Mouse (Mus musculus) lung, postnatal 10 days (tissue): ENCODE measurements around the gene Vsig10.

ENCODE experiments used
- DNase-seq: peaks from one replicate; pipeline ENCODE4 v3.0.0; 2021

The Vsig10 gene

DNA sequence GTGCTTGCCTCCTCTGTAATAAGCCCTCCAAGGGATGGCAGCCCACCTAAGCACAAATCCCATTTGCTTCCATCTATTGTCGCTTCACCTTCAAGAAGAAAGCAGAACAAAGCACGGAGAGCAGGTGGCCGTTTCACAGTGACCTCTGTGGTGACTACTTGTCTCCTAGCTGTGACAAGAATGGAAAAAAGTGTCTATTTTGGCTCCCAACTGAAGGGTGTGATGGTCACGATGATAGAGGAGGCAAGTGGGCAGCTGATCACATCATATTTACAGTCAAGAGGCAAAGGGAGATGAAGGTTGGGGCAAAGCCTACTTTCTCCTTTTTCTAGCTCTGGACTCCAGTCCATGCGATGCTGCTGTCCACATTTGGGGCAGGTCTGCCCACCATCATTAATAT lies 77.0 kb downstream of the Vsig10 start:
- no peak for DNase-seq

DNA sequence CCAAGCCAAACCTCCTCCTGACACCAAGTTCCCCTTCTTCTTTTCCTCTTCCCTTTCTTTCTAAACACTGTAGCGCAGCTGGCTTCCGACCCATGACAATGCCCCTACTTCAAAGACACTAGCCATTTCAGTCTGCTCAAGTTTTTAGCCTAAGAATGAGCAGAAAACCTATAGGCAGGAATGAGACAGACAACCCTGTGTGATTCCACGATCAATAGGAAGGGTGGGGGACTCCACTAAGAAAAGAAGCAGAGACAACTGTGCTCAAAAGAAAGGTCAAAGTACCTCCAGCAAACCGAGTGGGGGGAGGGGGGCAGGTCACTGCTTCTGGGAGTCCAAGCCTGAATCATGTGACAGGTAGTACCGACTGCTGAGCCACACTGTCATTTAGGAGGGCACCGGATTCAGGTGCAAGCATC lies 77.7 kb downstream of the Vsig10 start:
- no peak for DNase-seq

DNA sequence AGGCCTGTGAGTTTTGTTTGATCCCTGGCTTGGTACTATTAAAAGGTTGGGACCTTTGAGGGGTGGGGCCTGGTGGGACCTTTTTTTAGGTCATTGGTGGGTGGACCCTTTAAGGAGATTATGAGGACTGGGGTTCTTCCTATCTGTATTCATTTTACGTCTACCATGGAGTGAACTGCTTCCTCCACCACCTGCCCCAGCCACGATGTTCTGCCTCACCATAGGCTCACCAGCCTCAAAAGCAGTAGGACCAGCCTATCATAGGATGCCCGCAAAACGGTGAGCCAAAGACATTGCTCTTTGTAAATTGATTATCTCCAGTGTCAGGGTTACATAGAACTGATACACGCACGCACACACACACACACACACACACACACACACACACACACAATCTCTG lies 78.5 kb downstream of the Vsig10 start:
- no peak for DNase-seq

DNA sequence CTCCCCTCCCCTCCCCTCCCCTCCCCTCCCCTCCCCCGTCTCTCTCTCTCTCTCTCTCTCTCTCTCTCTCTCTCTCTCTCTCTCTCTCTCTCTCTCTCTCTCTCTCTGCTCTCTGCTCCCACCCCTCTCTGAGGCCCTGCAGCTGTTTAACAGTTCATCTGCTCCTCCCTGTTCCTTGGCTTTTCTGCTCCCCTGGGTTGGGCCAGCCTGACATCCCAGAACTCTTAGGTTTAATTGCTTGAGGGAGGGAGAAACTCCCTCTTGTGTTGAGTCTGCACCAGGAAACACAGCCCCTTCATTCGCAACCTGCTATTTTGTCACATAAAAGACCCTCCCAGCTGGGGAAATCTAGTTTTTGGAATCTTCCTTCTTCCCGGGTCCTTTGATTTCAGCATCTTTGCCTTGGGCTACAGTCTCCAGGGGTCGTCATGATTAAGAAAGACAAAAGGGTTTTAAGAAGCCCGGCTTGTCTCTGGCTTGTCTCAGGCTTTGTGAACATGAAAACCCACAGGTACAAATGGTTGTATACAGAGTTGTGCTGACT lies 79.2 kb downstream of the Vsig10 start:
- DNase-seq = peak; percentile 29

DNA sequence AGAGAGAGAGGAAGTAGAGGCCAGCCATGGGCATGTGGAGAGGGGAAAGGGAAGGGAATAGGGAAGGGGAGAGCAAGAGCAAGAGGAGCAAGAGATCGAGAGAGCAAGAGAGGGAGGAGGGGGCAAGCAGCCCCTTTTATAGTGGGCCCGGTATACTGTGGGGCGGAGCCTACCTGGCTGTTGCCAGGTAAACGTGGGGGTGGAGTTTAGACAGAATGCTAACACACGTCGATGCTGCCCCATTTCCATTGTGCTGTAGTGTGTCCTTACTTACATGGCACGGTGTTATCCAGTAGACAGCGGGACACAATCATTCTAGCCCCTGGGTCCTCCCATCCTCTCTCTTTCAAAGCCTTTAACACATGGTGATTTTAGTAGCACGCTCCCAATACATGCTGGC lies 80.4 kb downstream of the Vsig10 start:
- no peak for DNase-seq

DNA sequence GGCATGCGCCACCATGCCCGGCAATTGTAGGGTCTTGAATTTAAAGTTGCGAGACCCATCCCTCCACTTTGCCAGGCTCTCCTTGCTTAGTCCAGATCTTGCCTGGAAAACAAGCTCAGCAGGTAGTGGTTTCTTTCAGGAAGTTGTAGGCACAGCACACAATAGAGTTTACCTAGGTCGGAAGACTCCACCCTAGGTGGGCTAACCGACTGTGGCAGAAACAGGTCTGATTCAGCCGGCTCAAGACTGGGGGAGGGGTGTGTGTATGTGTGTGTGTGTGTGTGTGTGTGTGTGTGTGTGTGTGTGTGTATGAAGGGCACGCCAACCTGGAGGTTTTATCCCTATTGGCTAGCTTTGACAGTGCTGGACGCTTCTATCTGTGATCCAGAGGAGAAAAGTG lies 84.7 kb downstream of the Vsig10 start:
- DNase-seq = no peak
